Comparison of ENCODE assay signal across 21 mouse cellular contexts in the genomic region with DNA sequence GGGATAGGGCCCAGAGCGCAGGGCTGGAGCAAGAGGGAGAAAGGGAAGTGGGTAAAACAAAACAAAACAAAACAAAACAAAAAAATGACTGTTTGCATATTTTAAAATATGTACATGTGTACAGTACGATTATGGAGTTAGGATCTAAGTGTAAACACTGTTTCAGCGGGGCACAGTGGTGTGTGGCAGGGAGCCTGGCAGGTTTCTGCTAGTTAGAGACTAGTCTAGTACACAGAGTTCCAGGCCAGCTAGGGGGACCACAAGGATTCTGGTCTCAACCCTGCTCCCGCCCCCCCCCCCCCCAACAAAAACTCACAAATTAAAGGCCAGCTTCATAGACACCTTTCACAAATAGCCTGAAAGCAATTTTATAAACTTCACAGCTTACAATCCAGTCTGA.
"Had no signal": no experiment of that assay in that cellular context is flagged by ENCODE, and none has a peak within 500 bp of the region (broad histone marks: within the 10 kb centered on the region; RNA-seq: fewer than 3 reads in every experiment).

No protein-coding gene starts in this region.

- ATAC-seq: liver, embryonic 12.5 days had no signal

- H3K9ac ChIP-seq: limb, embryonic 13.5 days; liver, embryonic 12.5 days; liver, embryonic 15.5 days; midbrain, embryonic 12.5 days; neural tube, embryonic 12.5 days; neural tube, embryonic 15.5 days; stomach, embryonic 15.5 days had no signal

- H3K27ac ChIP-seq: kidney, postnatal 0 days; layer of hippocampus, adult 2 months; limb, embryonic 10.5 days; limb, embryonic 13.5 days; liver, embryonic 12.5 days; liver, embryonic 15.5 days; midbrain, embryonic 12.5 days; neural tube, embryonic 12.5 days; neural tube, embryonic 15.5 days; stomach, embryonic 15.5 days had no signal

- H3K4me2 ChIP-seq: limb, embryonic 13.5 days; liver, embryonic 12.5 days; liver, embryonic 15.5 days; midbrain, embryonic 12.5 days; neural tube, embryonic 12.5 days; neural tube, embryonic 15.5 days; stomach, embryonic 15.5 days had no signal

- H3K27me3 ChIP-seq: limb, embryonic 13.5 days; liver, embryonic 12.5 days; liver, embryonic 15.5 days; midbrain, embryonic 12.5 days; neural tube, embryonic 12.5 days; neural tube, embryonic 15.5 days; stomach, embryonic 15.5 days had no signal

- H3K4me1 ChIP-seq: limb, embryonic 10.5 days; limb, embryonic 13.5 days; liver, embryonic 15.5 days; midbrain, embryonic 12.5 days; neural tube, embryonic 12.5 days; neural tube, embryonic 15.5 days; stomach, embryonic 15.5 days had no signal

- H3K4me3 ChIP-seq: layer of hippocampus, adult 2 months; limb, embryonic 10.5 days; limb, embryonic 13.5 days; liver, embryonic 12.5 days; liver, embryonic 15.5 days; midbrain, embryonic 12.5 days; neural tube, embryonic 12.5 days; neural tube, embryonic 15.5 days; stomach, embryonic 15.5 days had no signal

- H3K9me3 ChIP-seq: limb, embryonic 10.5 days; limb, embryonic 13.5 days; liver, embryonic 12.5 days; liver, embryonic 15.5 days; midbrain, embryonic 12.5 days; neural tube, embryonic 12.5 days; neural tube, embryonic 15.5 days; stomach, embryonic 15.5 days had no signal

- DNase-seq: kidney, adult 2 months; kidney, postnatal 25 days; layer of hippocampus, adult 9-11 months; liver; lung, adult 18-20 months; lung, postnatal 14 days; lung, postnatal 4 days; retina, postnatal 1 day; right cerebral cortex, postnatal 25 days; spleen, adult 18-20 months; thymus, postnatal 25 days had no signal
